Mouse (Mus musculus): ENCODE data around the gene Stradb.

DNA sequence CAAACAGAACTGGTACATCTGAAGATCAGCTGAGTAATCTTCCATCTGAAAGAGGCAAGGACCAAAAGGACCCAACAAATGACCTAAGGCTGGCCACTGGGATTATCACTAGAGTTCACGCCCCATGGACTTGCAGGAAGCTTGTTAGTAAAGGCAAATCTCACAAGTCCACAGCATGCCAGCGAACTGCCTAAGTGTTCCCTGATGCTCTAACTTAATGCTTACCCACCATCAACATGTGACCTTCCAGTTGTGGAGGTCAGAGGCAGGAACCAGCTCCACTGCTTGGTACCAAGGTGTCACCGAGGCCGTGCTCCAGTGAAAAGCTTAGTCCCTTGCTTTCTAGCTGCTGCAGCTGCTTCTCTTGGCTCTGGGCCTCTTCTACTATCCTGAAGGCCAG is 21.5 kb upstream of the Stradb start:
- no peak for TF ChIP-seq POLR2A (IDR thresholded peaks at IDR 0.05; ENCODE audit: borderline replicate concordance, insufficient read depth, low read length)
- no peak for TF ChIP-seq CTCF (IDR thresholded peaks at IDR 0.05; ENCODE audit: borderline replicate concordance, insufficient read depth, low read depth, low read length)
